Mouse (Mus musculus) layer of hippocampus, postnatal 14 days (tissue): ENCODE measurements around the gene Fam155a. TPM values are rescaled to one million over a fixed set of nuclear protein-coding genes. Genes with fewer than 3 reads are reported as not detected.
"Not testable (repeated sequence)": the region's sequence is repeated elsewhere in the genome, so short reads cannot be mapped to it uniquely, and the experiment has no call there.

Experiments
- DNase-seq, 2 experiments: peaks; one replicate each; pipeline ENCODE4 v3.0.0; 2021 to 2022; ENCODE audit warnings: low spot score in 2 of 2, mixed read lengths in 1 of 2
- total RNA-seq, 2 experiments: library from RNA; stranded (reverse); gene quantifications; 2 replicates each; pipeline ENCODE4 v1.2.3; 2021

Fam155a gene
- total RNA-seq, 2 experiments from 2014 or later: 98.4 to 111 TPM

DNA sequence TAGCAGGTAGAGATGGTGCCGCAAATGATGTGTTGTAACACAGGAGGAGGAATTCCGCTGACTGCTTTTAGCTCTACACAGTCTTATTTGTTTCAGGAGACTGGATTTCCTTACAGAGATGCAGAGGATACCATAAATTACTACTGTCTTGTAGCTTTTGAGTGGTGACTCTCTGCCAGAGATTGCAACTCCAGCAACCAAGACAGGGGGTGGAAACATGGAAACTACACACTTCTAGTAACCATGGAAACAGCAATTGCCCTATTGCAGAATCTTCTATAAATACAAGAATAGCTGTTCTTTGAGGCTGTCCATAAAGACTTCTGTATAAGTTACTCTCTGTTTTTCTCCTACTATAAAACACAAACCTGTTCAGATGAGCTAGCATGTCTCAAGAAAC is 76.2 kb downstream of the Fam155a start:
- DNase-seq: peak in 1 of 2 experiments; percentile 17

DNA sequence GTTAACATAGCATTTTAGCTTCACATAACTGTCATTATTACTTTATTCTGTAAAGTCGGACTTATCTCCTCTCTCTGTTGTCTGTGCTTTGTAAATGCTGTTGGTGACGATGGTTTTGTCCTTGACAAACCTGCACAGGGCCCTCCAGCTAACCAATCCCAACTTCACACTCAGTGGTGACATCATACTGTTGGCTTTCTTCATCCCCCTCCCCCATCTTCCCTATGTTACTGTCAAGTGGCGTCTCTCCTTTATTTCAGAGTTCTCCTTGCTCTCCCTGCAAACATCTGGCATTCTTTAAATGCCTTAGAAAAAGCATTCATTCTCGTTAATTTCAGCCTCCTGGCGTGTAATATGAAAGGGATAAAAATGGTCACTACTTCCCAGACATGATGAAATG is 78.6 kb downstream of the Fam155a start:
- no peak for DNase-seq

DNA sequence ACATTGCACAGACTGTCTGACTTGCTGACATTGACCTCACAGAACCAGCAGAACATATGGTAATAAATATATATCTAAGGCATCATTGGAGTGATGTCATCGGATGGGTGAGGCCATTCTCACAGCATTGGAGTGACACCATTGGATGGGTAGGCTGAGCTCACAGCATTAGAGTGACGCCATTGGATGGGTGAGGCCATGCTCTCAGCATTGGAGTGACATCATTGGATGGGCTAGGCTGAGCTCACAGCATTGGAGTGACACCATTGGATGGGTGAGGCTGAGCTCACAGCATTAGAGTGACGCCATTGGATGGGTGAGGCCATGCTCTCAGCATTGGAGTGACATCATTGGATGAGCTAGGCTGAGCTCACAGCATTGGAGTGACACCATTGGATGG is 110.9 kb downstream of the Fam155a start:
- not testable (repeated sequence) for DNase-seq

DNA sequence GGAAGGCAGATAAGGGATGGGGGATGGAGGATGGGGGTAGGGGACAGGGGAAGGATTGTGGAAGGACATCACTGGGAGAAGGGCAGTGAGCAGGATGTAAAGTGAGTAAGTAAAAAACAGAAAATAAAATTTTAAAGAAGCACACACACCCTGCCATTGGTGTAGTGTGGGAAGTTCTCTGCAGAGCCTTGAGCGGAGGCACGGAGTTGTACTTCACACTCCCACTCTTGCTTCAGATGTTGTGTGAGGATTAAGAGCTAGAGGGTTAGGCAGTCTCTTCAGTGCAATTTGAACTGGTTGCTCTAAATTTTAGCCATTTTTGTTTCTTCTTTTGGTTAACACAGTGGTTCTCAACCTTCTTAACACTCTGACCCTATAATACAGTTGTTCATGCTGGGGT is 114.1 kb downstream of the Fam155a start:
- no peak for DNase-seq

DNA sequence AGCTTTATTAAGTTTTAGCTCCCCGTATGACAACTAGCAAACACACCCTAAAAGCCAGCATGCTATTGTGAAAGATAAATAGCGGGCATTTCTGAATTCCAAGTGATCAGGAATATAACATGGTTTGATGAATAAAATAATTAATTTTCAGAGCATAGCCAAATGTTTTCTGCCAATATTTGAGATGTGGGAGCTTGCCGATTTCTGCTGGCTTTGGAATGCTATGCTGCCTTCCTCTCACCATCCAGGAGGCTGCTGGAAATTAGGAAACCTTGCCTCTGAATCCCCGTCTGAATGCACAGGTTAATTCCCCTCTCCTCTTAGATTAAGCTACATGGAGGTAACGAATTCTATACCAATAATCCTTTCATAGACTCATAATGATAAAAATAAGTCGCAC is 116.1 kb downstream of the Fam155a start:
- peak in 1 of 2 experiments; percentile 54 for DNase-seq

DNA sequence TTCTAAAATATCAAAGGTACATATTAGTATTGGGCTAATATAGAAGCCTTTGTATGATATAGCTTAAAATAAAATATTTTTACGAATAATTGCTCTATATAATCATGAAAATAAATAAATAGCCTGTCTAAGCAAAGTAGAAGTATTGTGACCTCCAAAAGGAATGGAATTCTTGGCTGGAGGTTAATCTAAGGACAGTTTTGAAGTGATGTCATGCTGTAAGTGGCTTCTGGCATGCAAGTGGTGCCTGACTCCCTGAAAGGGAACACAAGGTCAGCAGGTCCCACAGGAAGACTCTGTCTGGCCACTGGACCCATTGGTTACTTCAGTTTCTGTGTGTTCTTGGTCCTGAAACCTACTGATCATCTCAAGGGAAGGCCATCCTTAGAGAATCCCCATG is 117.3 kb downstream of the Fam155a start:
- DNase-seq: no peak

DNA sequence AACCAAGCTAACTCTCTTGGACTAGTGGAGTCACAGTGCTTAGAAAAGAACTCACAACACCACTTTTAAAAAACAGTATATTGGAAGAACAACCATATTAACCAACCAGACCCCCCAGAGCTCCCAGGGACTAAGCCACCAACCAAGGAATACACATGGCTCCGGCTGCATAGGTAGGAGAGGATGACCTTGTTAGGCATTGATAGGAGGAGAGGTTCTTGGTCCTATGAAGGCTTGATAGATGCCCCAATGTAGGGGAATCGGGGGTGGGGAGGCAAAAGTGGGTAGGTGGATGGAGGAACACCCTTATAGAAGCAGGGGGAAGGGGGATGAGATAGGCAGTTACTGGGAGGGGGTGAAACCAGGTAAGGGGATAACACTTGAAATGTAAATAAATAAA is 132.8 kb downstream of the Fam155a start:
- DNase-seq: no peak

DNA sequence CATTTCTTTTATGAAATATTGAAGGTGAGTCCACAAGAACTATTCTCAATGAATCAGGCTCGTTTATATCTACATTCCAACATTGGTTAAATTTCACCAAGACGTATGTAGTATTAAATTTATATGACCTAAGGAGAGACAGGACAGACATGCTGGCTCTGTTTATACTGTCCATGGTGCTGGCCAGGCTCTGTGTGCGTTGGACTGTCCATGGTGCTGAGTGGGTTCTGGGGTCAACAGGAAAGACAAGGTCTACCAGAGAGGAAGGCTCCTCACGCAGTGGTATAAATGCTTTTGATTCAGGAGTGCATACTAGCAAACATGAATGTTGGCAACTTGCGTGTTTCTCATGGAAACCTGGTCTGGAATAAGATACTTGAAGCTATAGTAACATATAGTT is 135.7 kb downstream of the Fam155a start:
- DNase-seq: no peak

DNA sequence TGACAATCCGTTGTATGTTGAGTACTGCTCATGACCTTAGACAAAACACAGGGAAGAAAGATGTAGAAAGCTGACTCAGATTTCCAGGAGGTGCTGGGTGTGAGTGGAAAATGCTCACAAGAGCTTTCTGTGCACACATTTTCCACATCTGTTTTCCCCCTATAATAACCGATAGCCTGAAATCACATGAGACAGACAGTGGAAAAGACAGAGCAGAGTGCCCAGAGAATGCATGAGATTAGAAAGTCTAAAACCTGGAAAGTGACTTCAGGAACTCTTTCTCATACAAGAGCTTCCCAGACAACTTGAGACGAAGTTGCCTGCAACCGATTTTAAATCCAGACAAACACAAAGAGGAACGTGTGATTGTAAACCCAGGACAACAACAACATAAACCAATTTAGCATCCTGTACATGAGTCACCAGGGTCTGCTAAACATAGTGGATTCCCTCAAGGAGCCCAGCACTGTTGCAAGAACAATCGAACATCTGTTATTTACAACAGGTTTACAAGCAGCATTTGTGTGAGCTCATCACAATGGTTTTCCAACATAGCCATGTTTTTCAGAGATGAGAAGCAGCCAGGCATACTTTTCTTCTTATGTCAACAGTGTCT is 163.8 kb downstream of the Fam155a start:
- DNase-seq: no peak

DNA sequence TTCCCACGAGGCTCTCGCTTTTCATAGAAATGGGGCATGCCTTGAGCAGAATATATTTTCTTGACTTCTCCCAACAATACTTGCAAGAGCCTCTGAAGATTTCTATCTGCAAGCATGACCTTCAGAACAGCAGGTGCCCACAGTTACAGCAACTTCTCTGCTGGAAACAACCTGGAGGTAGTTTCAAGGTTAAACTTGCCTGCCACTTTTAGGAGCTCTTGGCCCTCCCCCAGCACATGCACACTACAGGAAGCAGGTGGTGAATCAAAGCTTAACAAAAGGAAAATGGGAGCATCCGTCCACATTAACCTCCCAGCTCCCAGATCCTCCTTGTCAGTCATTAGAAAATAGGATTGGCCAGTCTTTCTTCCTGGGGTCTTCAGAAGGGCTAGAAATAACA is 175.0 kb downstream of the Fam155a start:
- DNase-seq: no peak

DNA sequence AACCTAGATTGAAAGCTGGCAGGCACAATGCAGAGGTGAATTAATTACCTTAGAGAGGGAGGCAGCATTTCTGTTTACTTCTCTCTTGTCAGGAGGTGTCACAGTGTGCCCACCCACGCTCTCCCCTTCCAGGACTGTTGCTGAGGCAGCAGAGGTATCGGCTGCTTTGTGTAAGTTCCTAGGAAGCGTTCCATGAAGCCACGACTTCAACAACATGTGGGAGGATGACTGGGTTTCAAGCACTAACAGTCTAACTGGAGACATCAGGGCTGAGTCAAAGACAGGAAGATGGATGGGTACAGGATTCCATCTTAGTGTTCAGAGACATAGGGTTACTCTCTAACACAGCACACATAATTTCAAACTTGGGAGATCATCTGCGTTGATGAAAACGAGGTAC is 189.1 kb downstream of the Fam155a start:
- DNase-seq: no peak

DNA sequence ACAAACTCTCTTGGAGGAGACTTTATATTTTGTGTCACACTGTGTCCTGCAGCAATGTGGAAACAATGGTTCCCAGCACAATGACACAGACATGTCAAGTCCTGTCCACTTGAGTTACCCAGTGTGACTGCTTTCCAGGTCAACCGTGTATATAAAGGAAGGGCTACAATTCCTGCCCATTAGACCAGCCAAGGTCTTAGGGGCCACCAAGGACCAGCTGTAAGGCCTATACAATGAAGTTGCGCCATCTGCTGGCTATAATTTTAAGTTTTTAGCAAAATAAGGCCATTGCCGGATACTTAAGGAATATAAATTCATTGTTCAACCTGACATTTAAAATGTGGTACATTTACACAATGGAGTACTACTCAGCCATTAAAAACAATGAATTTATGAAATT is 190.8 kb downstream of the Fam155a start:
- peak in 1 of 2 experiments; percentile 5 for DNase-seq

DNA sequence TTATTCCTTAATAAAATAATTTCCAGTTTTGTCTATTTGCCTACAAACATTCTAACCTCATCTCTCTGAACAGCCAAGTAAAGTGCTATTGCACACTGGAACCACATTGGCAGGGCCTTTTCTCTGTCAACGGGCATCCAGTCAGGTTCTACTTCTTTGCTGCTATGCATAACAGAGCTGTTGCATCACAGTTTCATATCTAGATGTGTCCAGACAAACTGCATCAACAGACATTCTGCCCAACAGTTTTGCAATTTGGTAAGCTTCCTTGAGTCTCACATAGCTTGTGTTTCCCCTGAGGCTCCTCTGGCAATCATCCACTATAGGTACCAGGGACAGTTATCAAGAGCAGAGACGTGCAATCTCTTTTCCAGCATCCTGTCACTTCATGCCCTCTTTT is 199.0 kb downstream of the Fam155a start:
- DNase-seq: no peak

DNA sequence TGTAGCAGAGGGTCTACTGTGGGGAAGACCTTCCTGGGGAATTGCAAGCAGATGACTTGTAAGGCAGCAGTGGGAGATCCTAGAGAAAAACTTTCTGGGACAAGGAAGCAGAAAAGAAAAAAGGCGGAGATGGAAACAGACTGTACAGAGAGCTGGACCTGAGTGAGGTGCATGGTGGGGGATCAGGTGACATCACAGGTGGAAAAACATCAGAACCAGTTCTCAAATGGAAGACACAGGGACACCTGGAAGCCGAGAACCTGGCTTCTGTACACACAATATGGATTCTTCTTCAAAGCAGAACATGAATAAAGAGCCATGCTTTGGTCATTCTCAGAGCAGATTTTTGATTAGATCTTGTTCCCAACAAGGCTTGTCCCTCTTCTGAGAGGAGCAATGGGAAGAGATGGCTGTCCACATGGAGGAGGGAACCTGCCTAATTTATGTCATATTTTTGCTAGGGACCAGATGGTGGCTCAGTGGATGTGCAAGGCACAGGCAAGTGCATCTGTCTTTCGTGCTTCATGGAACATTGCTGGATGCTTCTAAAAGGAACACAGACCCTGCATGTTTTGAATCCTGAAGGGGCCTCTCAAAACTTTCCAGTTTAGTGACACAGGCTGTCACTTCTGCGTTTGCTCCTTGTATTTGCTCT is 201.3 kb downstream of the Fam155a start:
- peak in 1 of 2 experiments; percentile 36 for DNase-seq

DNA sequence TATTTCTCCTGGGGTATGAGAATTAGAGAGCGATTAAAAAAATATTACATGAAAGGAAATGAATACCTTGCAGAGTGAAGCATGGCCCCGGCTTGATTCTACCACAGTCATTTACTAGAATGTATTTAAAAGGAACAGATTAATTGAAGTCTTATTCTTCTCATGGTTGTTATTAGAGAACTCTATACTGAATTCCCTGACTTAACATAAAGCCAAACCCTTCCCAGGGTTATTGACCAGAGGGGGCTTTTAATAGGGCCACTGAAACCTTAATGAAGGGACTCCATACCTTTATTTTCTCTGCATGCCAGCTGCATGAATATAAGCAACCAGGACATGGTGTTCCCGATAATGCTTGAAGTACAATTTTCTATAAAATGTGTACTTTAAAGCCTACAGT is 221.8 kb downstream of the Fam155a start:
- DNase-seq: no peak

DNA sequence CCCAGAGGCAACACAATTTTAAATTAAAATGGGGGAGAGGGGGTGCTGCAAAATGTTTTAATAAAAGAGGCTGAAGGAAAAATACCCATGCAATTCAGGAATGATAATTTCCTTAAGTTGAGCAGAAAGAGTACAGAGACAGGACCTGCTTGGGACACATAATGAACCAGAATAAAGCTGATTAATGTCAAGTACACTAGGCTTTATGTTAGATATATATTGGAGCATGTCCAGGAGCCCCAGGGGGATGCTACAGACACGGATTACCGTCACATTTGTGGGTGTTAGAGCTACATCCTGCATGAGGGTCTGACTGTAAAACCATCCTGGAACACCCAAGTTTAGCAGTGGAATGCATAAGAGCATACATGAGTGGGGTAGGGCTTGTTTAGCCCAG is 223.4 kb downstream of the Fam155a start:
- DNase-seq: no peak

DNA sequence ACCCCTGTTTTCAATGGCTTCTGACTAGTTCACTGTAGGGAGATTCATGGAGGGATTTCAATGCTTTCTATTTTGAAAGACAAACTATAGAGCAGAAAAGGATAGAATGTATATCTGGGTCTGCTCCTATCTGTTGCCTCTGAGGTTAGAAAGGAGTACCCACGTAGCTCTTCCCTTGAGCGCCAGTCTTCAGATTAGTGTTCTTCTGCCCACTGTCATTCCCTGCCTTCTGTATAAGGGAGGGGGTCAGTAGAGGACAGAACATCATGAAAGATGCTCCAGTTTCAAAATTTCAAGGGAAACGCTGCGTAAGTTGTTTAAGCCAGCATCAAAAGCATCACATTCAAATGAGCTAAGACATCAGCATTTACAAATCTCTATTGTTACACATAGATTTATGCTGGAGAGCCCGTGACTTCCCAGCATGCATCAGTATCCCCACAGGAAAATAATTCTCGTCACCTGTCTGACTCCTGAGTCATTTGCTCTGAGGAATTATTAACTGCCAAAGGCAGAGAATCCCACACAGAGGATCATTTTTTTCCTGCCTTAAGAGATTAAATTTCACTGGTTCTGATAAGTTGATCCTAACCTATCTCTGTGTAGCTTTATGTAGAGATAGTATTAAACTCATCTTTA is 223.9 kb downstream of the Fam155a start:
- no peak for DNase-seq

DNA sequence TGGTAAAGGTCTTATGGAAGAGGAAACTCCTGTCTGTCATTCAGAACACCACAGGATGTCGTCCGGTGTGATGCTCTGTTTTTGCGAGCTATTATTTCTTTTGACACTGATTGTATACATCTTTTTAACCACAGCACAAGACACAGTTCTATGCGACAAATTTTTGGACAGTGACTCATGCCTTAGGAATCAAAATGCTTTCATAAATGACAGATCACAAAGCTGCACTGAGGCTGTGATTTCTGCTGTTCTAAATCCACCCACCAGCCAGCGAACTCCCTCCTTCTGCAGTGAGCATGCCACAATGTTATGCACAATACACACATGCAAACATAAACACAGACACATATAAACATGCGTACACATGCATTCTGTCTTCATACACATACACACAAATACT is 224.5 kb downstream of the Fam155a start:
- DNase-seq: no peak

DNA sequence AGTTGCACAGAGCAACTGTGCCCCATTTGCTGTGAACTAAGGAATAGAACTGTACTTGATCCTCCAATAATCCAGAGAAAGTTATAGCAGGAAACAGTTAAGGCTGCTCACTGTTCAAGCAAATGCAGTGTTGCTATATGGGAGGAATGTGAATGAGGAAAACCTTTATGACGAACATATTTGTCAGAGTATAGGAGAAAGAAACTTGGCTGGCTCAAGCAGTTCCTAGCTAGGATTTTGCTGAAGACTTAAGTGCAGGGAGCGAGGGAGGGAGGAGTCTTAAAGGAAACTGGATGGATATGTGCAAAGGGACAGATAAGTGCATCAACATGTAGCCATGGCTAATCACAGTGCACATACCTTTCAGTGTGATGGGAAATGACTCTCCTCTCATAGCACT is 225.3 kb downstream of the Fam155a start:
- DNase-seq: no peak

DNA sequence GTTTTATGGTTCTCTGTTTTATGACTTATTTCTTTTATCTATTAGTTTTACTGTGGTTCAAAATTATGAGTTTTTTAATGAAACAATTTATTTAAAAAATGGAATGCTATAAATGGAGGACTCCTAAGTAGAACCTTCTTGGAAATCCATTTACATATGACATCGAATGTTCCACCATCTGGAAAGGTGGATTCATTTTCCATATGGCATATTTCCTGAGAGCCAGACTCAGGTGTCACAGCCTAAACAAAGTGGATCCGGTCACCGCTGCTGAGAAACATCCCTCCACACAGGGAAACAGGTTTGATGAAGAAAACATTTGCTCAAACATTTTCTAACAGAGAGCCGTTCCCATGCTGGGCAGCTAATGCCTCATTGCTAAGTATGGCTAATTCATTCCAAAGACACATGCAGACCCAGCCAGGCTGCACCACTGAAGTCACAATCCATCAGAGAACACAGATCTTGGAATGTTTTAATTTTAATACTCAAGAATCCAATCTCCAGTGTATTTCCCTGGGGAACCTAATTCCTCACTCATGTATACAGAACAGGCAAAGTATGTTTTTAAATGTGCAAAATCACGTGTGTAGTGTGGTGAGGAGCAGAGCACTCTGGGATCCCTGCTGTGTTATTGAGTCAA is 235.1 kb downstream of the Fam155a start:
- no peak for DNase-seq

DNA sequence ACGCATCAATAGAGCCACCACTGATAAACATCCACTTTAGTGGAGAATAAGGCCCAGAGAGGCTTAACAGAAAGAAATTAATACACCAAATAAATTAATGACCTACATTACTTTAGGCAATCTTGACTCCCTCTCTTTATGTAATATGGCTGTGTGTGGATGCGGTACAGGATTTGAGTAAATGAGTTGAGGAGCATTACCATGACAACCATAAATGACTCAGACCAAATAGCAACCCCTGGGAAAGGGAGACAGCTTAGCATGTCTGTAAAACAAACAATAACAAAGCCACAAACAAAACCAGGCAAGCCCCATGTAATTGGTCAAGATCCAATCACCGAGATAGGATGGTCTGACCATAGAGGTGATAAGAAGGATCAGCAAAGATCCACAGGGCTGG is 244.4 kb downstream of the Fam155a start:
- DNase-seq: no peak

DNA sequence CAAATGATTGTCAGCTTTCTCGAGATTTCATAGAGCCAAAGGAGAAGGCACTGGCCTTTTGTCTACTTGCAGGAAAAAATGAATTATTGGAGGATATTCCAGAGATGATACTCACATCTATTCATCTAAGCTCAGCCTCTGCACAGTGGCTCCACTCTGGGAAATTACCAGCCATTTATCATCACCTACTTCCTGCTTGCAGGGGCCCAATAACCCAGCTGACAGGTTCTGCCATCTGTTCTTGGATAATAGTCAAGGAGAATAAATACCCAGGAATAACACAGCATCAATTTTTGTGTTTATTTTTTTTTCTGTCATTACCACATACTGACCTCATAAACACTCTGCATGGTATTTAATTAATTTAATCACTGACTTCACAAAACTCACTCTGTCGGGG is 249.4 kb downstream of the Fam155a start:
- no peak for DNase-seq
